Mouse (Mus musculus) MEL (cell line): Measurements from ENCODE around the gene Spata2. TPM values are rescaled to one million over a fixed set of nuclear protein-coding genes. Genes with fewer than 3 reads are reported as not detected.

Experiments
- DNase-seq: peaks from one replicate; pipeline ENCODE4 v3.0.0; 2011; ENCODE audit warnings: low read depth, low spot score
- H3K27ac ChIP-seq: 2 replicates; pipeline ENCODE4 v1.5.1; 2012; ENCODE audit warnings: low read depth, mild to moderate bottlenecking, control low read depth, low read length, moderate library complexity; ENCODE audit not compliant: control insufficient read depth
- H3K27me3 ChIP-seq, 2 experiments: fragments of 150-350 bp in 1 of 2; sonication (generic) in 1 of 2; 2 replicates each; pipeline ENCODE4 v1.6.1; 2012; ENCODE audit warnings: low read length in 2 of 2, mild to moderate bottlenecking in 2 of 2, improper control_type of control experiment in 1 of 2, moderate library complexity in 1 of 2; ENCODE audit not compliant: insufficient read depth in 2 of 2, control insufficient read depth in 1 of 2
- H3K36me3 ChIP-seq, 2 experiments: 2 replicates each; pipeline ENCODE4 v1.6.1; 2012 to 2014; ENCODE audit warnings: low read length in 2 of 2, improper control_type of control experiment in 1 of 2, inconsistent platforms in 1 of 2, mild to moderate bottlenecking in 1 of 2; ENCODE audit not compliant: insufficient read depth in 2 of 2, control insufficient read depth in 1 of 2
- H3K4me1 ChIP-seq, 2 experiments: fragments of 150-350 bp in 1 of 2; sonication (generic) in 1 of 2; 2 replicates each; pipeline ENCODE4 v1.6.1; 2012; ENCODE audit warnings: low read length in 2 of 2, improper control_type of control experiment in 1 of 2, mild to moderate bottlenecking in 1 of 2; ENCODE audit not compliant: insufficient read depth in 2 of 2, control insufficient read depth in 1 of 2
- H3K4me3 ChIP-seq, 2 experiments: fragments of 150-350 bp in 1 of 2; sonication (generic) in 1 of 2; 2 replicates each; pipeline ENCODE4 v1.5.1; 2012; ENCODE audit warnings: low read depth in 2 of 2, low read length in 2 of 2, mild to moderate bottlenecking in 2 of 2, moderate library complexity in 2 of 2, control low read depth in 1 of 2, improper control_type of control experiment in 1 of 2; ENCODE audit not compliant: control insufficient read depth in 1 of 2, insufficient read depth in 1 of 2
- H3K79me2 ChIP-seq: 2 replicates; pipeline ENCODE4 v1.6.1; 2012; ENCODE audit warnings: mild to moderate bottlenecking, low read length, moderate library complexity; ENCODE audit not compliant: control insufficient read depth, poor library complexity, insufficient read depth
- H3K9ac ChIP-seq: 2 replicates; pipeline ENCODE4 v1.6.1; 2012; ENCODE audit warnings: low read depth, mild to moderate bottlenecking, control low read depth, low read length, moderate library complexity; ENCODE audit not compliant: control insufficient read depth, poor library complexity, severe bottlenecking
- H3K9me3 ChIP-seq: fragments of 150-350 bp; sonication (generic); replicated peaks from 2 replicates; pipeline ENCODE4 v1.6.1; 2012; ENCODE audit warnings: mild to moderate bottlenecking, low read length, improper control_type of control experiment, moderate library complexity; ENCODE audit not compliant: insufficient read depth
- BHLHE40 ChIP-seq: IDR thresholded peaks from 2 replicates; pipeline ENCODE4 v1.6.1; 2012; ENCODE audit warnings: low read depth, mild to moderate bottlenecking, inconsistent platforms, low read length, improper control_type of control experiment, borderline replicate concordance
- CHD1 ChIP-seq: IDR thresholded peaks from 2 replicates; pipeline ENCODE4 v1.6.1; 2012; ENCODE audit warnings: low read depth, mild to moderate bottlenecking, inconsistent platforms, low read length, improper control_type of control experiment
- CHD2 ChIP-seq: IDR thresholded peaks from 2 replicates; pipeline ENCODE4 v1.6.1; 2011; ENCODE audit warnings: low read length, improper control_type of control experiment
- ELF1 ChIP-seq: IDR thresholded peaks from 2 replicates; pipeline ENCODE4 v1.6.1; 2014; ENCODE audit warnings: low read depth, mild to moderate bottlenecking, inconsistent platforms, low read length, improper control_type of control experiment, moderate library complexity
- EP300 ChIP-seq, 2 experiments: IDR thresholded peaks; 2 replicates each; pipeline ENCODE4 v1.6.1; 2011; ENCODE audit warnings: improper control_type of control experiment in 2 of 2, low read length in 2 of 2, low read depth in 1 of 2, mild to moderate bottlenecking in 1 of 2
- ETS1 ChIP-seq: IDR thresholded peaks from 2 replicates; pipeline ENCODE4 v1.6.1; 2012; ENCODE audit warnings: low read depth, mild to moderate bottlenecking, inconsistent platforms, low read length, improper control_type of control experiment, moderate library complexity
- GABPA ChIP-seq: IDR thresholded peaks from 2 replicates; pipeline ENCODE4 v1.6.1; 2012; ENCODE audit warnings: low read depth, mild to moderate bottlenecking, inconsistent platforms, low read length, improper control_type of control experiment, moderate library complexity
- GATA1 ChIP-seq: IDR thresholded peaks from 2 replicates; pipeline ENCODE4 v1.6.1; 2011; ENCODE audit warnings: low read depth, low read length, improper control_type of control experiment
- JUND ChIP-seq: IDR thresholded peaks from 2 replicates; pipeline ENCODE4 v1.6.1; 2011; ENCODE audit warnings: low read depth, mild to moderate bottlenecking, improper control_type of control experiment, low read length
- KAT2A ChIP-seq: conservative IDR thresholded peaks from 2 replicates; pipeline ENCODE4 v1.6.1; 2012; ENCODE audit warnings: low read depth, low read length, improper control_type of control experiment, inconsistent platforms
- MAX ChIP-seq: IDR thresholded peaks from 2 replicates; pipeline ENCODE4 v1.6.1; 2011; ENCODE audit warnings: low read length, improper control_type of control experiment
- MAZ ChIP-seq: IDR thresholded peaks from 2 replicates; pipeline ENCODE4 v1.6.1; 2012; ENCODE audit warnings: low read depth, mild to moderate bottlenecking, inconsistent platforms, low read length, improper control_type of control experiment
- MEF2A ChIP-seq: IDR thresholded peaks from 2 replicates; pipeline ENCODE4 v1.6.1; 2014; ENCODE audit warnings: low read depth, mild to moderate bottlenecking, inconsistent platforms, low read length, improper control_type of control experiment; ENCODE audit not compliant: poor library complexity, insufficient replicate concordance, severe bottlenecking; ENCODE audit errors: extremely low read depth
- MXI1 ChIP-seq: IDR thresholded peaks from 2 replicates; pipeline ENCODE4 v1.6.1; 2011; ENCODE audit warnings: mild to moderate bottlenecking, low read depth, low read length, improper control_type of control experiment
- MYC ChIP-seq: IDR thresholded peaks from 2 replicates; pipeline ENCODE4 v1.6.1; 2011; ENCODE audit warnings: low read depth, mild to moderate bottlenecking, low read length, improper control_type of control experiment, moderate library complexity
- NRF1 ChIP-seq: IDR thresholded peaks from 2 replicates; pipeline ENCODE4 v1.6.1; 2014; ENCODE audit warnings: low read depth, mild to moderate bottlenecking, inconsistent platforms, low read length, improper control_type of control experiment, moderate library complexity; ENCODE audit not compliant: poor library complexity, insufficient read depth, severe bottlenecking
- POLR2A ChIP-seq, 2 experiments: IDR thresholded peaks; 2 replicates each; pipeline ENCODE4 v1.6.1; 2011 to 2012; ENCODE audit warnings: low read length in 2 of 2, mild to moderate bottlenecking in 2 of 2, control low read depth in 1 of 2, improper control_type of control experiment in 1 of 2, low read depth in 1 of 2, moderate library complexity in 1 of 2; ENCODE audit not compliant: control insufficient read depth in 1 of 2, insufficient read depth in 1 of 2, poor library complexity in 1 of 2
- POLR2AphosphoS2 ChIP-seq: IDR thresholded peaks from 2 replicates; pipeline ENCODE4 v1.6.1; 2011; ENCODE audit warnings: low read length, improper control_type of control experiment
- POLR2AphosphoS5 ChIP-seq: IDR thresholded peaks from 2 replicates; pipeline ENCODE4 v1.6.1; 2012; ENCODE audit warnings: low read depth, borderline replicate concordance, mild to moderate bottlenecking, inconsistent platforms, low read length, moderate library complexity, mixed read lengths
- RAD21 ChIP-seq: IDR thresholded peaks from 2 replicates; pipeline ENCODE4 v1.6.1; 2011; ENCODE audit warnings: mild to moderate bottlenecking, low read depth, low read length, improper control_type of control experiment
- SMC3 ChIP-seq: IDR thresholded peaks from 2 replicates; pipeline ENCODE4 v1.6.1; 2011; ENCODE audit warnings: low read depth, low read length, improper control_type of control experiment
- TAL1 ChIP-seq: IDR thresholded peaks from 2 replicates; pipeline ENCODE4 v1.6.1; 2012; ENCODE audit warnings: mild to moderate bottlenecking, inconsistent platforms, low read length, moderate library complexity, mixed read lengths
- TBP ChIP-seq: IDR thresholded peaks from 2 replicates; pipeline ENCODE4 v1.8.0; 2011; ENCODE audit warnings: low read depth, low read length, improper control_type of control experiment
- TCF12 ChIP-seq: IDR thresholded peaks from 2 replicates; pipeline ENCODE4 v1.6.1; 2014; ENCODE audit warnings: low read depth, mild to moderate bottlenecking, inconsistent platforms, low read length, improper control_type of control experiment, moderate library complexity
- USF2 ChIP-seq, 2 experiments: IDR thresholded peaks; 2 replicates each; pipeline ENCODE4 v1.6.1; 2011 to 2012; ENCODE audit warnings: improper control_type of control experiment in 2 of 2, low read length in 2 of 2, borderline replicate concordance in 1 of 2, inconsistent platforms in 1 of 2, low read depth in 1 of 2, mild to moderate bottlenecking in 1 of 2; ENCODE audit not compliant: insufficient read depth in 1 of 2
- ZC3H11A ChIP-seq: IDR thresholded peaks from 2 replicates; pipeline ENCODE4 v1.6.1; 2012; ENCODE audit warnings: low read depth, mild to moderate bottlenecking, inconsistent platforms, low read length, improper control_type of control experiment
- ZNF384 ChIP-seq: IDR thresholded peaks from 2 replicates; pipeline ENCODE4 v1.6.1; 2012; ENCODE audit warnings: low read depth, mild to moderate bottlenecking, inconsistent platforms, low read length, improper control_type of control experiment
- polyA plus RNA-seq, 2 experiments: library from polyadenylated mRNA; stranded (reverse) in 1 of 2; unstranded in 1 of 2; fragments of >175 nt in 1 of 2; fragments of >200 nt in 1 of 2; gene quantifications; 2 replicates each; pipeline versions ENCODE4 v1.2.1 to v1.2.4; 2012; ENCODE audit warnings: low replicate concordance in 2 of 2, low read depth in 1 of 2; ENCODE audit not compliant: insufficient read length in 2 of 2, insufficient read depth in 1 of 2, missing spikeins in 1 of 2
- total RNA-seq: library from RNA; depleted of rRNA; stranded (reverse); fragments of 300-350 nt; gene quantifications from 2 replicates; pipeline ENCODE4 v1.2.3, GENCODE M21; 2012

Spata2 gene
- total and polyA plus RNA-seq, 3 experiments = 9.4 to 33.5 TPM; not detected in 1

DNA sequence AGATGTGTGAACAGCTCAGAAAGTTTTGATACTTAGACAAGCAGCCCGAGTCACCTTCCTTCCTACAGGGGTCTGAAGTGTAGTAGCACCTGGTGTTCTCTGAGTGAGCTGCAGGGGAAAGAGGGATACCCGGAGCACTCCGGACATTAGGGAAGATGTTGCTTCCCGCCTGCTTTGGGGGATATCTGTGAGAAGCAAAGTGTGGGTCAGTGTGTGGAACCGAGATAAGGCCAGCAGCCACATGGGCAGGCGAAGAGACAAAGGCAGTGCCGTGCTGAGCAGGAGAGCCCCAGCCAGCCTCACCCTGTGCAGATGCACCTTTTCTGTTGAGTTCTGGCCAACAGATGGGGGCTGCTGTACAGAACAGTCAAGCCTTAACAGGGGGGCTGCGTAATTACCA lies 45.1 kb downstream of the Spata2 start:
- TF ChIP-seq JUND (no peak), TBP (no peak), GABPA (no peak), MAZ (no peak), MXI1 (no peak), MEF2A (no peak), MYC (no peak), TAL1 (no peak), KAT2A (no peak), ZC3H11A (no peak), BHLHE40 (no peak), SMC3 (no peak), POLR2A (IDR thresholded peaks at IDR 0.05; ENCODE audit: control insufficient read depth in 1 of 2, insufficient read depth in 1 of 2, low read depth in 1 of 2, low read length in 2 of 2, poor library complexity in 1 of 2) (no peak), GATA1 (no peak), ELF1 (no peak), MAX (no peak), POLR2AphosphoS5 (no peak), ZNF384 (no peak)

DNA sequence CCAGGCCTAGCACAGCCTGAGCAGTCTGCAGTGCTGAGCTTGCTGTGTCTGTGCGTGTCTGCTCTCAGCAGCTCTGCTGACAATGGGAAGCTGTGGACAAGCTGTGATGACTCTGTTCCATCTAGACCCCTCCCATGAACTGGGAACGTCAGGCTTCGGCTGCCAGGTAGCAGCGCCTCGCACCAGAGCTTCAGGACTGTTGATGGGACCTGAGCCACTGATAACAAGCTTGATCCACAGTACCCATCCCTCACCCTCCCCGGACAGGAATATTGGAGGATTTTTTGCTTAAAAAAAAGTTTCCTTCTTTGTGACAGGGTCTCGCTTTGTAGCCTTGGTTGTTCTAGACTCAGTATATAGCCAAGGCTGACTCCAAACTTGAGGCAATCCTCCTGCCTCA lies 45.5 kb downstream of the Spata2 start:
- peaks cover 0 to 13% of the 10 kb centered on the region in 2 experiments; a peak in 2 of 4 replicates for H3K36me3 ChIP-seq
- H3K9ac ChIP-seq = no peak overlapping the region
- H3K27ac ChIP-seq = no peak overlapping the region
- TF ChIP-seq MAZ (no peak), ETS1 (no peak), BHLHE40 (no peak), EP300 (IDR thresholded peaks at IDR 0.05; ENCODE audit: low read depth in 1 of 2, low read length in 2 of 2) (no peak), USF2 (IDR thresholded peaks at IDR 0.05; ENCODE audit: borderline replicate concordance in 1 of 2, insufficient read depth in 1 of 2, low read depth in 1 of 2, low read length in 2 of 2) (no peak), MAX (no peak), NRF1 (no peak), MEF2A (no peak), TCF12 (no peak), RAD21 (no peak), POLR2AphosphoS2 (no peak), JUND (no peak), CHD1 (no peak), TAL1 (no peak), TBP (no peak), CHD2 (no peak)
- no peaks in the 10 kb centered on the region for H3K27me3 ChIP-seq
- no peaks in the 10 kb centered on the region for H3K79me2 ChIP-seq
- H3K9me3 ChIP-seq = no peaks in the 10 kb centered on the region
- no peak for DNase-seq
- no peaks in the 10 kb centered on the region for H3K4me1 ChIP-seq
- H3K4me3 ChIP-seq = no peak overlapping the region

More for the DNA sequence above, 45.1 kb downstream of the Spata2 start:
- no peaks in the 10 kb centered on the region for H3K9me3 ChIP-seq
- H3K9ac ChIP-seq = no peak overlapping the region
- H3K27ac ChIP-seq = no peak overlapping the region
- no peaks in the 10 kb centered on the region for H3K4me1 ChIP-seq
- H3K4me3 ChIP-seq = no peak overlapping the region
- no peaks in the 10 kb centered on the region for H3K79me2 ChIP-seq
- H3K36me3 ChIP-seq = peaks cover 0 to 11% of the 10 kb centered on the region in 2 experiments; a peak in 2 of 4 replicates
- no peaks in the 10 kb centered on the region for H3K27me3 ChIP-seq
- DNase-seq = no peak
